Mouse (Mus musculus): ENCODE results near the gene Slc16a7. TPM values are rescaled to one million over a fixed set of nuclear protein-coding genes. Genes with fewer than 3 reads are reported as not detected.
A peak's percentile ranks its signal among the peaks of the same experiment; 100 is the strongest.

Slc16a7 gene
- total and polyA plus RNA-seq, 2 experiments from 2014 or later, result 9.1 to 19.6 TPM

- Histone ChIP-seq H3K9me3 (ENCODE audit: low read length) (no peaks in the 10 kb centered on the region), H3K4me2 (ENCODE audit: low read depth, low read length, poor library complexity, severe bottlenecking) (no peak overlapping the region), H3K9ac (replicated peaks; ENCODE audit: low read length, poor library complexity, severe bottlenecking) (no peak overlapping the region), H3K4me3 (ENCODE audit: low read depth, low read length) (no peak overlapping the region), H3K27ac (ENCODE audit: low read depth, low read length) (no peak overlapping the region), H3K4me1 (ENCODE audit: insufficient read depth, low read length) (no peaks in the 10 kb centered on the region), H3K27me3 (ENCODE audit: insufficient read depth, low read length) (no peaks in the 10 kb centered on the region), H3K36me3 (ENCODE audit: insufficient read depth, low read length) (no peaks in the 10 kb centered on the region)
- 65% methylated on average over 4 of the region's 4 CpGs for WGBS
- TF ChIP-seq CTCF (IDR thresholded peaks at IDR 0.05), result no peak
- ATAC-seq (ENCODE audit: low FRiP score) (no peak), DNase-seq (ENCODE audit: low spot score) (no peak)
Measured at GRCm38 (mm10) chr10:125266322-125266721, 122.9 kb downstream of the Slc16a7 start.

DNA sequence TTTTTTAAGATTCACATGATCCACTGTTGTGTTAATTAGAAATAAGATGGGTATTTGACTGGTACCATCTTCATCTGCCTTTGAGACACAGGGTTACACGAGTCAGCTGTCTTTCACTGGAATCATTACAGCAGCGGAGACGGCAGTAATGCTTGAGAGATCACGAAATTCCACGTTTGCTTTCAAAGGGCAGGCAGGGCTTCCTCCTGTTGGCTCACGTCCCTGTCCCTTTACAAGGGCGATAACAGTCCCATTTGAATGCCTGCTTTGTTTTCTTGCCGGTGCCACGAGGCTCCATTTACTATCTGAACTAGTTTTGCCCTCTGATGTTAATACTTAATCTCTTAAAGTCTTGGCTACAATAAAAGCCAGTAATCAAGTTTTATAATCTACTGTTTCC lies 123.4 kb downstream of the Slc16a7 start:
- WGBS, result 42% methylated on average over 9 of the region's 9 CpGs

DNA sequence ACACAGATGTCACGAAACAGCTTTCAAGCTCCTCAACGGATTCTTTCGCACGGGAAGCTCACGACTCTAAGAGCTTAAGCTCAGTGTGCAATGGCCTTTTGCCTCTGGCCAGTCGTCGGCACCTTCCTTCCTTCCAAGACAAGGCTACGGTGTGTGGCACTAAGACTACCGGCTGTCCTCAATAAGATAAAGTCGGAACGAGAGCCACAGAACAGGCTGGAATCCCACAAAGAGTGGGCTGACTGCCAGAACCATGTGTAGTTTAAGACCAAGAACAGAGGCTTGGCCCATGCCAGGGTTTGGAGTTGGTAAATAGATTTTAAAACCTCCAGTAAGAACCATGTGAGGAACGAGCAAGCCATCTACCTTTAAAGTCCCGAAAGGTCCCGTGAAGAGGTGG lies 123.8 kb downstream of the Slc16a7 start:
- no peak overlapping the region for H3K27ac ChIP-seq (ENCODE audit: low read depth, low read length)
- peak; percentile 37 for DNase-seq (ENCODE audit: low spot score)
- H3K4me2 ChIP-seq (ENCODE audit: low read depth, low read length, poor library complexity, severe bottlenecking), result no peak overlapping the region
- H3K4me1 ChIP-seq (ENCODE audit: insufficient read depth, low read length), result no peaks in the 10 kb centered on the region
- H3K27me3 ChIP-seq (ENCODE audit: insufficient read depth, low read length), result no peaks in the 10 kb centered on the region
- no peaks in the 10 kb centered on the region for H3K9me3 ChIP-seq (ENCODE audit: low read length)
- no peak overlapping the region for H3K4me3 ChIP-seq (ENCODE audit: low read depth, low read length)
- TF ChIP-seq CTCF (IDR thresholded peaks at IDR 0.05), result no peak
- H3K36me3 ChIP-seq (ENCODE audit: insufficient read depth, low read length), result no peaks in the 10 kb centered on the region
- WGBS, result 82% methylated on average over 14 of the region's 14 CpGs
- ATAC-seq (ENCODE audit: low FRiP score), result no peak
- no peak overlapping the region for H3K9ac ChIP-seq (replicated peaks; ENCODE audit: low read length, poor library complexity, severe bottlenecking)

More for the DNA sequence above, 123.4 kb downstream of the Slc16a7 start:
- no peaks in the 10 kb centered on the region for H3K9me3 ChIP-seq (ENCODE audit: low read length)
- H3K4me1 ChIP-seq (ENCODE audit: insufficient read depth, low read length), result no peaks in the 10 kb centered on the region
- H3K36me3 ChIP-seq (ENCODE audit: insufficient read depth, low read length), result no peaks in the 10 kb centered on the region
- no peak for DNase-seq (ENCODE audit: low spot score)
- H3K4me3 ChIP-seq (ENCODE audit: low read depth, low read length), result no peak overlapping the region
- H3K27ac ChIP-seq (ENCODE audit: low read depth, low read length), result no peak overlapping the region
- no peak overlapping the region for H3K4me2 ChIP-seq (ENCODE audit: low read depth, low read length, poor library complexity, severe bottlenecking)
- H3K27me3 ChIP-seq (ENCODE audit: insufficient read depth, low read length), result no peaks in the 10 kb centered on the region
- no peak overlapping the region for H3K9ac ChIP-seq (replicated peaks; ENCODE audit: low read length, poor library complexity, severe bottlenecking)
- ATAC-seq (ENCODE audit: low FRiP score), result no peak
- TF ChIP-seq CTCF (IDR thresholded peaks at IDR 0.05), result no peak

- WGBS, result 62% methylated on average over 4 of the region's 4 CpGs
- Histone ChIP-seq H3K27ac (ENCODE audit: low read depth, low read length) (no peak overlapping the region), H3K4me2 (ENCODE audit: low read depth, low read length, poor library complexity, severe bottlenecking) (no peak overlapping the region), H3K27me3 (ENCODE audit: insufficient read depth, low read length) (no peaks in the 10 kb centered on the region), H3K4me3 (ENCODE audit: low read depth, low read length) (no peak overlapping the region), H3K4me1 (ENCODE audit: insufficient read depth, low read length) (no peaks in the 10 kb centered on the region), H3K9ac (replicated peaks; ENCODE audit: low read length, poor library complexity, severe bottlenecking) (no peak overlapping the region), H3K36me3 (ENCODE audit: insufficient read depth, low read length) (no peaks in the 10 kb centered on the region), H3K9me3 (ENCODE audit: low read length) (no peaks in the 10 kb centered on the region)
- peak; percentile 66 for TF ChIP-seq CTCF (IDR thresholded peaks at IDR 0.05)
- DNase-seq (ENCODE audit: low spot score) (peak; percentile 47), ATAC-seq (ENCODE audit: low FRiP score) (no peak)
Measured at GRCm38 (mm10) chr10:125264938-125265337, 124.3 kb downstream of the Slc16a7 start.

DNA sequence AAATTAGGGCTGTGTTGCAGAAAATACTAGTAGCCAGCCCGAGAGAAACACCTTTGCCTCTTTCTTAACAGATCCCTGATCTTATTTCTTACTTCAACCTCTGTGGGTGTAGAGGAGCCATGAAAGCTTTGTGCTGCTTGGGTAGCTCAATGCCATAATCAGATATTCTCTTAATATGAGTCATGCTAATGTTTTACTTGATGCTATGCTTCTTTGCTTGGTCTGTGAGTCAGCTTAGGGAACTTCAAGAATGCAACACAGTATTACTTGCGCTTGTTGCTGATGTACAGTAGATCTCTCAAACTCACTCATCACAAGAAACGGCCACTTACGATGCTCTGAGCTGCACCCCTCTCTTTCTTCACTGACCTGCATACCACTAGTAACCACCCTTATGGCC lies 133.4 kb downstream of the Slc16a7 start:
- no peak overlapping the region for H3K9ac ChIP-seq (replicated peaks; ENCODE audit: low read length, poor library complexity, severe bottlenecking)
- ATAC-seq (ENCODE audit: low FRiP score) (no peak), DNase-seq (ENCODE audit: low spot score) (no peak)
- H3K9me3 ChIP-seq (ENCODE audit: low read length), result no peaks in the 10 kb centered on the region
- H3K27me3 ChIP-seq (ENCODE audit: insufficient read depth, low read length), result no peaks in the 10 kb centered on the region
- 96% methylated on average over 4 of the region's 4 CpGs for WGBS
- H3K4me3 ChIP-seq (ENCODE audit: low read depth, low read length), result no peak overlapping the region
- H3K4me1 ChIP-seq (ENCODE audit: insufficient read depth, low read length), result no peaks in the 10 kb centered on the region
- no peak overlapping the region for H3K4me2 ChIP-seq (ENCODE audit: low read depth, low read length, poor library complexity, severe bottlenecking)
- no peak overlapping the region for H3K27ac ChIP-seq (ENCODE audit: low read depth, low read length)
- no peak for TF ChIP-seq CTCF (IDR thresholded peaks at IDR 0.05)
- H3K36me3 ChIP-seq (ENCODE audit: insufficient read depth, low read length), result no peaks in the 10 kb centered on the region

- H3K27ac ChIP-seq (ENCODE audit: low read depth, low read length), result no peak overlapping the region
- H3K4me2 ChIP-seq (ENCODE audit: low read depth, low read length, poor library complexity, severe bottlenecking), result no peak overlapping the region
- no peaks in the 10 kb centered on the region for H3K9me3 ChIP-seq (ENCODE audit: low read length)
- no peak overlapping the region for H3K9ac ChIP-seq (replicated peaks; ENCODE audit: low read length, poor library complexity, severe bottlenecking)
- no peaks in the 10 kb centered on the region for H3K4me1 ChIP-seq (ENCODE audit: insufficient read depth, low read length)
- ATAC-seq (ENCODE audit: low FRiP score) (no peak), DNase-seq (ENCODE audit: low spot score) (no peak)
- TF ChIP-seq CTCF (IDR thresholded peaks at IDR 0.05), result no peak
- H3K4me3 ChIP-seq (ENCODE audit: low read depth, low read length), result no peak overlapping the region
- H3K27me3 ChIP-seq (ENCODE audit: insufficient read depth, low read length), result no peaks in the 10 kb centered on the region
- 59% methylated on average over 2 of the region's 2 CpGs for WGBS
- no peaks in the 10 kb centered on the region for H3K36me3 ChIP-seq (ENCODE audit: insufficient read depth, low read length)
Measured at GRCm38 (mm10) chr10:125214536-125214935, 174.7 kb downstream of the Slc16a7 start.
